Mouse (Mus musculus) intestine, embryonic 15.5 days (tissue): ENCODE results near the gene Tsen34. TPM values are rescaled to one million over a fixed set of nuclear protein-coding genes. Genes with fewer than 3 reads are reported as not detected.
"Not testable (repeated sequence)": the region's sequence is repeated elsewhere in the genome, so short reads cannot be mapped to it uniquely, and the experiment has no call there.

Experiments used
- ATAC-seq: fragments of 200-750 bp; cut with Nextera tagmentation; 2 replicates; pipeline ENCODE4 v1.8.0; 2017; ENCODE audit warnings: moderate TSS enrichment, moderate library complexity
- H3K27ac ChIP-seq: fragments of 300-500 bp; sonication (generic); 2 replicates; pipeline ENCODE4 v1.5.1; 2015; ENCODE audit warnings: mild to moderate bottlenecking, inconsistent platforms
- H3K27me3 ChIP-seq: fragments of 300-500 bp; sonication (generic); replicated peaks from 2 replicates; pipeline ENCODE4 v1.6.1; 2015; ENCODE audit warnings: inconsistent platforms
- H3K36me3 ChIP-seq: fragments of 300-500 bp; sonication (generic); 2 replicates; pipeline ENCODE4 v1.6.1; 2015; ENCODE audit warnings: inconsistent platforms
- H3K4me1 ChIP-seq: fragments of 300-500 bp; sonication (generic); replicated peaks from 2 replicates; pipeline ENCODE4 v1.6.1; 2015; ENCODE audit warnings: inconsistent platforms
- H3K4me2 ChIP-seq: fragments of 300-500 bp; sonication (generic); replicated peaks from 2 replicates; pipeline ENCODE4 v1.6.1; 2015; ENCODE audit warnings: mild to moderate bottlenecking, inconsistent platforms
- H3K4me3 ChIP-seq: fragments of 300-500 bp; sonication (generic); replicated peaks from 2 replicates; pipeline ENCODE4 v1.5.1; 2015; ENCODE audit warnings: inconsistent platforms
- H3K9ac ChIP-seq: fragments of 300-500 bp; sonication (generic); 2 replicates; pipeline ENCODE4 v1.6.1; 2015; ENCODE audit warnings: inconsistent platforms
- H3K9me3 ChIP-seq: fragments of 300-500 bp; sonication (generic); 2 replicates; pipeline ENCODE4 v1.6.1; 2016; ENCODE audit warnings: inconsistent platforms
- WGBS: fragments of 180-500 bp; shearing (Covaris S2); methylation state at CpG from one replicate; pipeline ENCODE4 v1.1.7; 2015; 5-methylcytosine and 5-hydroxymethylcytosine counted together
- polyA plus RNA-seq: library from polyadenylated mRNA; unstranded; fragments of >200 nt; fragmentation: Nextera tagmentation; extraction: Ambion mirVana; gene quantifications from 2 replicates; pipeline ENCODE4 v1.2.1, GENCODE M21; 2015

Tsen34 gene
- polyA plus RNA-seq, 1 experiment from 2014 or later, result 230 TPM

DNA sequence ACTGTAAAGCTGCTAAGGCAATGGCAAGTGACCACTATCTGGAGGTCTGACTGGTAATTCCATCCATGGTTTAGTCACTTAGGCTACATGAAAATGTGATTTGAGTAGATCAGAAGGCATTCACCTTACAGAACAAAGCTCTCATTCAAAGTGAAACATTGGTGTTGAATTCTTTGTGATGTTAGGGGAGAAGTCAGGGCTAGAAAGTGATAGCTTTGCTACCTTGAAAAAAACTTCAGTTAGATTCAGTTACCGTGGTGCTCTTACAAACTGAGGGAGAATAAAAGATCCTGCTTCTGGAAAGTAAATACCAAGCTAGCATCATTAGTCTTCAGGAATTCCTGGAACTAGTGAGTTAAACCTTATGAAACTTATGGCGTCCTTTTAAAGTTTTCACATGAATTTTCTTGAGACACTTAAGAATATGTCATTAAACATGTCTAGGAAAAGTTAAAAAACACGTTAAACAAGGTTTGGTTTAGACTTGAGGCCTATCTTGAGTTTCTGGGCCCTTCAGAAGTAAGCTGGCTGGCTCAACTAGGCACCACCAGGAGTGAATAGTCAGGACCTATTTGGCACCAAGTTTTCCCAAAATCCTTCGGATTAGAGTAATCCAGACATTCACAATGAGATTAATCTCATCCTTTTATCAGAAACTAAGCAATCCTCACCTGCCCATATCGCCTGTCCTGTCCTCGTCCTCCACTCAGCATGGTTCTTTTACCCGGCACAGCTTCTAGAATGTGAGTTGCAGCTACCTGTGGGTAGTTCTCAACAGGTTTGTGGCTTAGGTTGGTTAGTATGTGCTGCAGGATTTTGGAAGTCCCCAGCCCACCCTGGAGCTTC, 15.1 kb downstream of the Tsen34 start:
- ATAC-seq, result no peak
- no peak overlapping the region for H3K4me3 ChIP-seq
- H3K4me1 ChIP-seq, result peaks cover 9% of the 10 kb centered on the region
- H3K4me2 ChIP-seq, result no peak overlapping the region
- WGBS, result 35% methylated on average over 7 of the region's 7 CpGs
- no peaks in the 10 kb centered on the region for H3K9me3 ChIP-seq
- H3K27me3 ChIP-seq, result no peaks in the 10 kb centered on the region
- no peak overlapping the region for H3K27ac ChIP-seq
- H3K9ac ChIP-seq, result no peak overlapping the region
- peaks cover 10% of the 10 kb centered on the region for H3K36me3 ChIP-seq

DNA sequence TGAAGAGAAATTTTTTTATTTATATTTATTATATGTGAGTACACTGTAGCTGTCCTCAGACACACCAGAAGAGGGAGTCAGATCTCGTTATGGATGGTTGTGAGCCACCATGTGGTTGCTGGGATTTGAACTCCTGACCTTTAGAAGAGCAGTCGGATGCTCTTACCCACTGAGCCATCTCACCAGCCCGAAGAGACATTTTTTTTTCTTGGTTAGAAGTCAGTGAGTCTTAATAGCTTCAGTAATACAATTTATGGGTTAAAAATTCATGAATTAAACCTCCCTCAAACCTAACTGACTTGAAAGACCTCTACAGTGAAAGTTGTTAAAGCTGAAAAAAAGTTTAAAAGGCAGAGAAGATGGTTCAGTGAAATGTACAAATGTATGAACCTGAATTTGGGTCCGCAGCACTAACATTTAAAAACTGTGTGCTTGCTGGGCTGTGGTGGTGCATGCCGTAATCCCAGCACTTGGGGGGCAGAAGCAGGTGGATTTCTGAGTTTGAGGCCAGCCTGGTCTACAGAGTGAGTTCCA, 15.9 kb downstream of the Tsen34 start:
- not testable (repeated sequence) for ATAC-seq, H3K4me1 ChIP-seq, H3K9me3 ChIP-seq, H3K36me3 ChIP-seq, H3K4me3 ChIP-seq, H3K27ac ChIP-seq, H3K27me3 ChIP-seq, H3K9ac ChIP-seq, H3K4me2 ChIP-seq
- WGBS, result 41% methylated on average over 5 of the region's 5 CpGs

DNA sequence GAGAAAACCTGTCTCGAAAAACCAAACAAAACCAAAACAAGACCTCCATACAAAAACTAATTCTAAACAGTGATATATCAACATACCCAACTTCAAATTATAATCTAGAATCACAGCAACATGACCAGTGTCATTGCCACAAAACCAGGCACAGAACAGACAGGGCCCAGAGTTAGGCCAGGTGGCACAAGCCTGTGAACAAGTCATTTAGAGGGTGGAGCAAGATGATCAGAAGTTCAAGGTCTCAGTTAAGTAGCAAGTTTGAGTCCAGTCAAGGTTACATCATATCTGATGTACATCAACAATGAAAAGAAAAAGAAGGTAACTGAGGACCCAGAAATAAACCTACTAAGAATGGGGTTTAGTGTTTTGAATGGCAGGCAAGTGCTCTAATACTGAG, 16.3 kb downstream of the Tsen34 start:
- Histone ChIP-seq H3K9ac (no peak overlapping the region), H3K9me3 (no peaks in the 10 kb centered on the region), H3K4me2 (no peak overlapping the region), H3K4me1 (peaks cover 9% of the 10 kb centered on the region), H3K27me3 (no peaks in the 10 kb centered on the region), H3K36me3 (peaks cover 10% of the 10 kb centered on the region), H3K4me3 (no peak overlapping the region), H3K27ac (no peak overlapping the region)
- ATAC-seq, result no peak
- WGBS, result 58% methylated on average over 1 of the region's 1 CpGs

DNA sequence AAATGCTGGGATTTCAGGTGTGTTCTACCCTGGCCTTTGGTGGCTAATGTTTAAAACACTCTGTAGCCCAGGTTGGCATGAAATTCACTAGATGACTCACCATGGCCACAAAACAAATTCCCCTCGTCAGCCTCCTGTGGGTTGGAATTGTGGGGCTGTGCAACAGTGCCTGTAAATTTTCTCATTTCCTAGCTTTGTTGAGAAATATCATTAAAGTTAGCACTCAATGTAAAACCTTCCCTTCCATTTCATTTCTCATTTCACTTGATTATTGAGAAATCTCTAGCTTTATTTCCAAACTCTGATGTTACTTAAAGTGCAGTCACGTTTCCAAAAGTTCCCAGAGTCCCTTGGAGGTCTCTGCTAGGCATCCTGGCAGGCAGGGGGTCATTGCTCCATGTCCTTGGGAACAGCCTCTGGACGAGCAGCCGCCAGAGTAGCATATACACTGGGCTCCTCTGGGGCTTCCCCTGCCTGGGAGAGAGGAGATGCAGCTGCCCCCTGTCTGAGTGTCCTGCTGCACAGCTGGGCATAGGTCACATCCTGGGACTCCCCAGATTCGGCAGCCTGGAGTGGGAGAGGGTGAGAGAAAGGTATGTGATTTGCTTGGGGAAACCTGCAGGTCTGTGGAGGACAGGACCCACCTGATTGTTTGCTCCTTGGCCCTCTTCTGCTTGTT, 19.7 kb downstream of the Tsen34 start:
- Histone ChIP-seq H3K4me1 (no peaks in the 10 kb centered on the region), H3K27me3 (no peaks in the 10 kb centered on the region), H3K36me3 (no peaks in the 10 kb centered on the region), H3K27ac (no peak overlapping the region), H3K4me2 (no peak overlapping the region), H3K9ac (no peak overlapping the region), H3K9me3 (no peaks in the 10 kb centered on the region), H3K4me3 (no peak overlapping the region)
- WGBS, result 23% methylated on average over 5 of the region's 5 CpGs
- no peak for ATAC-seq

DNA sequence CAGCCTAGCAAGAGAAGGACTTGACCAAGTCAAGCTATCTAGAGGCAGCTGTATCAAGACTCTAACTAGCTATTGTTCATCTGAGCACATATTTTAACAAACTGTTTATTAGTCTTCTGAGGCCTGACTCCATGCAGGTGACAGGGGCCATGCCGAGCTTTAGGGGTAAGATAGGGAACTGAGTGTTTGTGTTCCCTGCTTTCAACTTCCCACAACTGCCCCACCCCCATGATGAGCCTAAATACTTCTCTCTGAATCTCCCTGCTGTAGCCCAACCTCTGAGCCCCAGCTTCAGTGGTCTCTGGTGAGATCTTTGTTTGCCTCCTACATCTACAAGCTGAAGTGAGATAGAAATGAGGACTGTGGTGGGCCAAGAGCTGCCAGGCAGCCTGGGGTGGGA, 22.6 kb downstream of the Tsen34 start:
- ATAC-seq, result no peak

DNA sequence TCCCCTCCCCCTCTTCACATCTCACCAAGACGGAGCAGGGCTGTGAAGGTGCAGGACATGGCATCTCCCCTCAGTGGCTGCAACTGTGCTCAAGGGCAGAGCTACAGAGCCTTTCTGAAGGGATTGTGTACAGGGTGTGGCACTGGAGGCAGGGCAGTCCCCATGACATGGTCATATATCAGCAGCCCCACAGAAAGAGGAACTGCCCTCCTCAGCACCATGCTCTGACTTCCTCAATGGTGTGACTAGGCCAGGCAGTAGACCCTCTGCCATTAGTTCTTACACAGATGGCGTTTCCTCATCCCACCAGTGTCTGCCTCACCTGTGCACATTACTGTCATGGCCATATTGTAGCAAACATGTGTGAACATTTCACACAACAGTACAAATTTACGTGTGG, 27.6 kb downstream of the Tsen34 start, which contains the start of gene Pirb:
Gene Pirb (minus strand): TSS at position 124 of the 400 bp plus-strand sequence.
- 30% methylated on average over 1 of the region's 3 CpGs for WGBS
- H3K4me3 ChIP-seq, result not testable (repeated sequence)

More for the DNA sequence above, 22.6 kb downstream of the Tsen34 start:
- Histone ChIP-seq H3K36me3 (no peaks in the 10 kb centered on the region), H3K27me3 (no peaks in the 10 kb centered on the region), H3K4me3 (no peak overlapping the region), H3K9ac (no peak overlapping the region), H3K4me2 (no peak overlapping the region), H3K9me3 (no peaks in the 10 kb centered on the region), H3K4me1 (no peaks in the 10 kb centered on the region), H3K27ac (no peak overlapping the region)
- 38% methylated on average over 1 of the region's 1 CpGs for WGBS

DNA sequence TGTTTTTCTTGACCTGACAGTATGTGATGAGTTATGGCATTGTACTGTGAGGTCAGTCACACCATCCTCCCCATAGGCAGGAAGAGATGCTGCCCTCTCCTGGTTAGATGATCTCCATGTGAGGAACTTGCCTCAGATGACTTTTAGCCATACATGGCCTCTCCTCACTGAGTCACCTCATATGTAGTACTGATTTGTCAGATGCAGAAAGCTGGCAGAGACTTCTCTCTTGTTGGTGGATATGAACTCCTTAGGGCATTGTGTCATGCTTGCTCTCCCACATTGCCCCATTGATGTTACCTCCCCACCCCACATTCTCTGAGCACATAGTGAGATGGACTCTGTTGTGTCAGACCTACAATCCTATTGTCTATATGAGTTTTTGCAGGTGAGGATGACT, 32.8 kb downstream of the Tsen34 start:
- not testable (repeated sequence) for H3K4me2 ChIP-seq, H3K9ac ChIP-seq, H3K36me3 ChIP-seq, H3K27ac ChIP-seq, H3K4me3 ChIP-seq, H3K9me3 ChIP-seq, H3K4me1 ChIP-seq, H3K27me3 ChIP-seq, ATAC-seq

More for the DNA sequence above, 27.6 kb downstream of the Tsen34 start, which contains the start of gene Pirb:
- not testable (repeated sequence) for H3K27me3 ChIP-seq, H3K4me1 ChIP-seq, H3K9me3 ChIP-seq, ATAC-seq, H3K36me3 ChIP-seq, H3K27ac ChIP-seq, H3K4me2 ChIP-seq, H3K9ac ChIP-seq

DNA sequence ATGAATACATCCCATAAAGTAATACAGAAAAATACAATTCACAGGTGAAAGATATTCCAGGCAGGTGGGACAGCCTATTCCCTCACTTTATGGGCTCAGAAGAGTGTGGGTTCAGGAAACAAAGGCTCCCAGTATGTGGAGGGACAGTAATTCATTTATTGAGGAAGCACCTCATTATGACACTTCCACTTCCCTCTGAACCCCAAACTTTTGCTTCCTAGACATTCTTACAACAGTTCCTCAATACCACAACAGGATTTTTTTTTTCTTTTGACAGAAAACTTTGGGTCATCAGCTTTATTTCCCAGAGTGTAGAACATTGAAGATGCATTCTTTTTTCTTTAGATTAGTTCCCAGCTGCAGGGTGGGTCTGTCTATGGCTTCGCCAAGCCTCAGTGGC, 40.0 kb downstream of the Tsen34 start:
- not testable (repeated sequence) for H3K4me2 ChIP-seq, H3K4me1 ChIP-seq, H3K27me3 ChIP-seq, H3K27ac ChIP-seq, H3K4me3 ChIP-seq, H3K9me3 ChIP-seq, H3K9ac ChIP-seq, H3K36me3 ChIP-seq, ATAC-seq
- no CpG with 5 or more reads among the region's 1 CpGs for WGBS

Other genes starting within 250 kb of the Tsen34 start
- 0.11 and 0.16 TPM in 2 replicates for gene Tarm1, start 190.2 kb upstream of the Tsen34 start, polyA plus RNA-seq
- gene Oscar, start 76.7 kb upstream of the Tsen34 start, polyA plus RNA-seq, result 0.08 and 0.09 TPM in 2 replicates
- 486 and 556 TPM in 2 replicates for gene Ndufa3, start 75.5 kb upstream of the Tsen34 start, polyA plus RNA-seq
- 19.7 and 23.1 TPM in 2 replicates for gene Tfpt, start 62.9 kb upstream of the Tsen34 start, polyA plus RNA-seq
- 85.7 and 90.1 TPM in 2 replicates for gene Prpf31, start 62.9 kb upstream of the Tsen34 start, polyA plus RNA-seq
- 43.7 and 47.1 TPM in 2 replicates for gene Cnot3, start 47.6 kb upstream of the Tsen34 start, polyA plus RNA-seq
- 19.5 and 20.2 TPM in 2 replicates for gene Leng1, start 27.0 kb upstream of the Tsen34 start, polyA plus RNA-seq
- gene Tmc4, start 15.3 kb upstream of the Tsen34 start, polyA plus RNA-seq, result 73.4 and 82.6 TPM in 2 replicates
- gene Mboat7, start 660 bp downstream of the Tsen34 start, polyA plus RNA-seq, result 55.3 and 57.2 TPM in 2 replicates
- gene Rps9, start 11.1 kb downstream of the Tsen34 start, polyA plus RNA-seq, result 1,501 and 1,565 TPM in 2 replicates
- gene Pirb, start 27.5 kb downstream of the Tsen34 start, polyA plus RNA-seq, result 1.0 and 1.1 TPM in 2 replicates
- gene Gm15448, start 132.8 kb downstream of the Tsen34 start, polyA plus RNA-seq, result not detected in 2 replicates
- 0.44 TPM in 1 of 2 replicates, not detected in the other for gene Pira2, start 152.2 kb downstream of the Tsen34 start, polyA plus RNA-seq
- 0.10 TPM in 1 of 2 replicates, not detected in the other for gene Gm14548, start 205.3 kb downstream of the Tsen34 start, polyA plus RNA-seq
- 0.21 and 0.38 TPM in 2 replicates for gene Lilra6, start 222.6 kb downstream of the Tsen34 start, polyA plus RNA-seq